Mouse (Mus musculus): ENCODE data around the gene Mt2.
"Not testable (repeated sequence)": the region's sequence is repeated elsewhere in the genome, so short reads cannot be mapped to it uniquely, and the experiment has no call there.

The Mt2 gene

DNA sequence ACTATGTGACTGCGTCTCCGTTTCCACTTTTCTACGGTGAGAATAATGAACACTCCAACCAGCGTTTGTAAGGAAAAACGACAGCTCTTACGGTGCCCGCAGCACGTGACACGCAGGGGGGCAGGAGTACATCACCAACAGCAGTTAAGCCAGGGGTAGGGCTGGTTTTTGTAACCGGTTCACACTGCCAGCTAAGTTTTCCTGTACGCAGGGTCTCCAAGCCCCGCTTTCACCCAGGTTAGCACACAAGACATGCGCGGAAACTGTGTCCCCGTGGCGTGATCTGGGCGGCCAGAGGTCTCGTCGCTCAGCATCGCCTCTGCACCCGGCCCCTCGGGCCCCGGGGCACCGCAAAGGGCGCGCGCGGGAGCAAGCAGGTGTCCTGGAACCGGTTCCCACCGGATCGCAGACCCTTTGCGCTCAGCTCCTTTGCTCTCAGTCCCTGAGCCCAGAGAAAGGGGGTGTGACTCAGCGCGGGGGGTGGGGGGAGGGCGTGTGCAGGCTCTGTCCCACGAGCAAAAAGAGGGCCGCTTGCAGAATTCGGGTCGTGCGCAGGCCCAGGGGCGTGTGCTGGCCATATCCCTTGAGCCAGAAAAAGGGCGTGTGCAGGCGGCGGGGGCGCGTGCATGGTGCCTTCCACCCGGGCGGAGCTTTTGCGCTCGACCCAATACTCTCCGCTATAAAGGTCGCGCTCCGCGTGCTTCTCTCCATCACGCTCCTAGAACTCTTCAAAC, at the start of gene Mt2:
TSS of gene Mt2 (plus strand) at position 590 of the 734 bp plus-strand sequence.
- no peak for DNase-seq (ENCODE audit: low read depth, low spot score)

GRCm38 (mm10) chr8:94122711-94123468, 49.6 kb upstream of the Mt2 start:
- no peak for DNase-seq (ENCODE audit: low read depth, low spot score)

DNA sequence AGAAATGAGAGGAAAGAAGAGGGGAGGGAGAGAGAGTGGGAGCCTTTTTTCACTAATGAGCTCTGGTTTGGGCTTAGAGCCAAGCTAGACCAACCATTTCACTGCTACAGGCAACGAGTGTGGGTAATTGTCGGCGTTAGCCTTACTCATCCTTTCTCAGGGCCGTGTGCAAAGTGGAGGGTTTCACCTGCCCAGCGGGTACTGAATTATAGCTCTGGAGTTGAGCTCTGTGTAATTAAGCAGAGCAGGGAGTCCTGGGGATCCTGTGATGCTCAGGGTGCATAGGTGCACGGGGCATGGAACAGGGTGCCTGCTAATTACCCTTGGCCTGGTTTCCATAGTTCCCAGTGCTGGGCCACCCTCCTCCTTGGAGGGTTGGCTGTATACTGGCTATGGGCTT, 44.8 kb upstream of the Mt2 start:
- no peak for DNase-seq (ENCODE audit: low read depth, low spot score)

DNA sequence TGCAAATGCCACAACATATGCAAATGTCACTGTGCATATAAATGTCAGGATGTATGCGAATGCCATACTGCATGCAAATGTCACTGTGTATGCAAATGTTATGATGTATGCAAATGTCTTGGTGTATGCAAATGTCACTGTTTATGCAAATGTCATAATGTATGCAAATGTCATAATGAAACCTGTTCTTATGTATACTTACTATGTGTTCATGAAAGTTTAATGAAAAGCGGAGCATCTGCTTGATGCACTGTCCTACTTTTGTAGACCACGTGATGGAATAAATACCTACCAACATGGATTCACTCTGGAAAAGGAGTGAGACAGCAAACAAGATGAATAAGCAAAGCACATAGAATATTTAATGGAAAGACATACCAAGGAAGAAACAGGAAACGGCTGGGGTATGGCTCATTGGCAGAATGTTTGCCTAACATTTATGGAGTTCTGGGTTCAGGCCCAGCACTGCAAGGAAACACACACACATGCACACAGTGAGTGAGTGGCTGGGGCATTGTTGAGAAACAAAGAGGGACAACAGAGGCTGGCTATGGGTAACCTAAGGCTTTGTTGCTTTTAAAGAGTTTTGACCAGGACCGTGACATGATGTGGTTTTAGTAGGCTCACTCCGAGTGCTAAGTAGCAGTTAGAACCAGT, 43.2 kb upstream of the Mt2 start:
- DNase-seq (ENCODE audit: low read depth, low spot score), result no peak

DNA sequence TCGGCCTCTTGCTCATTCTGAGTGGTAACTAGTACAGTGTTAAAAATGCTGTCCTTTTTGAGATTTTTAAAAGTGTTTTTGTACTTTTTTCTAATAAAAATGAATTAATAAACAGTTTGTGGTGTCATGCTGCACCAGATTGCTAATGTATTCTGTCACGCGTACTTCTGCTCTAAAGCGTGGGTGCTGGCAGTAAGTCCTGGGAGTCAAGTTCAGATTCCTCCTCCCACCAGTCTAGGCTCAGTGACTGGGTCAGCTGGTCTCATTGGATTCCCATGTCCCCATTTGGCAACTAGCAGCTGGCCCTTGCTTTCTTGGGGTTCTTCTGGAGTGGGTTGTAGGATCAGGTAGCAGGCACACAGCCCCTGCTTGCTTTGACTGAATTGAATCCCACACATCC, 42.3 kb upstream of the Mt2 start:
- DNase-seq (ENCODE audit: low read depth, low spot score), result no peak

DNA sequence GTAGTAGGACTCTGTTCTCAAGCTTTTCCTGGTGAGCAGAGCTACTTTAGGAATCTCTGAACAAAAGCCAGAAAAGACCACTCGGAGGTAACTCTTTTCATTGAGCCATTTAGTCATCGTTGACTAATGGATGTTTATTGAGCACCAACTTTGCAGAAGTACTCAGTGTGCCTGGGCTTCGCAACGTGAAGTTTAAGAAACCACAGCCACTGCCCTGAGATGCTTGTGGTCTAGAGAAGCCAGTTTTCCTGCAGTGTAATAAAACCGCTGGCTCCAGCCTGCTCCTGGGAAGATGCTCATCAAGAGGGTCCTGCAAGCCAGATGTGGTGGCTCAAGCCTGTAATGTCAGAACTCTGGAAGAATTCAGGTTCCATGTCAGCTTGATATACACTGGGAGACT, 40.4 kb upstream of the Mt2 start:
- no peak for DNase-seq (ENCODE audit: low read depth, low spot score)

DNA sequence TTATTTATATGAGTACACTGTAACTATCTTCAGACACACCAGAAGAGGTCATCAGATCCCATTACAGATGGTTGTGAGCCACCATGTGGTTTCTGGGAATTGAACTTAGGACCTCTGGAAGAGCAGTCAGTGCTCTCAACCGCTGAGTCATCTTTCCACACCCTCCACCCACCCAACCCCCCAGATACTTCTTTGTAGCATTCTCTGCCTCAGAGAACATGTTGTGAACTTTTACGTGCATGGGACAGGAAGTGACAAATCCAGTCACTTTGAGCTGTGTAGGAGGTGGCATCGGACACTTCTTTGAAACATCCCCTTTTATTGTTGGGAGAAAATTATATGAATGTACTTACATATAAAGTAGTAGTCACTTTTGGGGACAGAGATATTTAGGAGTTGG, 37.9 kb upstream of the Mt2 start:
- DNase-seq (ENCODE audit: low read depth, low spot score), result not testable (repeated sequence)

DNA sequence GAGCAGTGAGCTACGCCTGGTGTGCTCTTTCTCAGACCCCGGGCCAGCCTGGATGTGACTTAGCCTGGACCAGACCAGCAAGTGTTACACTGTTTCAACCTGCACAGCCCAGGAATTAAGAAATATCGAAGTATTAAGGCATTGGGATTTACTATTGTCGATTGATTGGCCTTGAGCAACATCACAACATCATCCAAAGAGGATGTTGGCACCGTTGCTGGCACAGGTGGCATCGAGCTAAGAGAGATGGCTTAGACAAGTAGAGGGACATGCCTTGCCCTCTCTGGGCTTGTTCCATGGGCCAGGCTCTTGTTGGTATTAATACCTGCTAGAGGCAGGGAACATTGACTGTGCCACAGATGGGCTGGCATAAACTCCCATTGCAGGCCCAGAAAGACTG, 36.9 kb upstream of the Mt2 start:
- no peak for DNase-seq (ENCODE audit: low read depth, low spot score)

DNA sequence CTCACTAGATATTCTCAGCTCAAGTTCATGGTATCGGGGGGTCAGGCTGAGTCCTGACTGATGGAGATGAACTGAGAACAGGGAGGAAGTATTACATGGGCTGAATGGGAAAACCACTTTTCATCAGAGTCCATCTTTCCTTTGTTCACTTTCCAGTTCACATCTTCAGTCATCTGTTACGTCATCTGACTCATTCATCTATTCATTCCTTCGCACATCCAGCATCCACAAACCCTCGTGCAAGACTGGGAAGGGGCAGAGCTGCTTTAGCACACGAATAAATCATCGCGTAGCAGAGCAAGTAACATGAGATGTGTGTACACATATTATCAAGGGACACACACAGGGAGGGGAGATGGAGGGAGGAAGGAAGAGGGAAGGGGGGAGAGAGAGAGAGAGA, 36.3 kb upstream of the Mt2 start:
- no peak for DNase-seq (ENCODE audit: low read depth, low spot score)

- DNase-seq (ENCODE audit: low read depth, low spot score), result no peak
Observed at GRCm38 (mm10) chr8:94136933-94137332, 35.5 kb upstream of the Mt2 start, which contains the start of gene Mt4. Gene Mt4, plus strand, starts transcription at chr8:94137197.

DNA sequence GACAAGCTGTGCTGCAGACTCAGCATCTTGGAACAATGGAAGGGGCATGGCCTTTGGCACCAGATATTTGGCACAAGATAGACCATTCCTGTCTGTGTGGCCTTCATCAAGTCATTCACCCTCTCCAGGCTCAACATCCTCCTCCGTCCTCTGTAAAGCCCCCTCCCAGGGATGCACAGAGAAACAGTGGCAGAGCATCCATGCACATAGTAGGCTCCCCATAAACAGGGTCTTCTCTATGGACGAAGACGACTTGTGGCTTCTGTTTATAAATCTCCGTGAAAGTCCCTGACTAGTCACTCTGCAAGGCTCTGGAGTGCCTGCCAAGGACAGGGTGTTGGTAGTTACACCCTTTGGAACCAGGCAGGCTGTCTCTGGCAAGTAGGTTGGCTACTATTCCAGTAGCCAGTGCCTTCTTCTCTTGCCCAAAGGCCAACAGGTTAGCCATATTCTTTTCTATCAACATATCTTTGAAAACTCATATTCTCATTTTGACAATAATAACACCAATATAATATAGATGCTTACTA, 32.1 kb upstream of the Mt2 start:
- DNase-seq (ENCODE audit: low read depth, low spot score), result no peak

DNA sequence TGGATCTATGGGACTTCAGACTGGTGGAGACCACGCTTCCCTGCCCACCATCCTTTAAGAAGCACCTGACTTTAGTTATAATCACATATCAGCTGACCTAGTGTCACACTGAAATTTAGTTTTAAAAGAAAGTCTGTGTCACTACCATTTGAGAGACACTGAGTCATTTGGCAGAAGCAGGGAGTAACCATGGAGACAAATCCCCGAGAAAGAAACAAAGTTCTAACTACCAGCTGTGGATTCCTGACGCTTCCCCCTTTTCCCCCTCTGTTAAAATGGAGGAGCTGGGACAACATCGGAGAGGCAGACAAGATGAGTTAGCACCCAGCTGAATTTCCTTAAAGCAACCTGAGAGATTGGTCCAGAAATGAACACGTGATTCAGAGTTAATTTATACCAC, 24.2 kb upstream of the Mt2 start:
- no peak for DNase-seq (ENCODE audit: low read depth, low spot score)

DNA sequence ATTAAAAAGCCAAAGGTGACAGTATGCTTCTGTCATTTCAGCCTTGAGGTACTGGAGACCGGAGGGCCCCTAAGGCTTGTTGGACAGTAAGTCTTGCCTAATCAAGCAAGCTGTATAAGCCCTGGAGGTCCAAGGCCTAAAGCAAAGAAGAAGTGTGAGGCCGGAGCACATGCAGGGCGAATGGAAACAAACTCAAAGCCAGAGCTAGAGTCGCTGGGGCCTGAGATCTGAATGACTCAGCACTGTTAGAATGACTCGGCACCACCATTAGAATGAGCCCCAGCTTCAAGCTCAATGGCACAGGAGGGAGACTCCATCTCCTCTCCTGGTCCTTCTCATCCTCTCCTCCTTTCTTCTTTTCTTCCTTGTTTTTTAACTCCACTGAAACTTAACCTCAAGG, 21.5 kb upstream of the Mt2 start:
- no peak for DNase-seq (ENCODE audit: low read depth, low spot score)

- DNase-seq (ENCODE audit: low read depth, low spot score), result no peak
Observed at GRCm38 (mm10) chr8:94152513-94153300, 19.8 kb upstream of the Mt2 start, which contains the start of gene Mt3. Gene Mt3, plus strand, starts transcription at chr8:94152607.

- DNase-seq (ENCODE audit: low read depth, low spot score), result no peak
Observed at GRCm38 (mm10) chr8:94153451-94153850, 19.0 kb upstream of the Mt2 start.

GRCm38 (mm10) chr8:94154537-94154936, 17.9 kb upstream of the Mt2 start:
- no peak for DNase-seq (ENCODE audit: low read depth, low spot score)

DNA sequence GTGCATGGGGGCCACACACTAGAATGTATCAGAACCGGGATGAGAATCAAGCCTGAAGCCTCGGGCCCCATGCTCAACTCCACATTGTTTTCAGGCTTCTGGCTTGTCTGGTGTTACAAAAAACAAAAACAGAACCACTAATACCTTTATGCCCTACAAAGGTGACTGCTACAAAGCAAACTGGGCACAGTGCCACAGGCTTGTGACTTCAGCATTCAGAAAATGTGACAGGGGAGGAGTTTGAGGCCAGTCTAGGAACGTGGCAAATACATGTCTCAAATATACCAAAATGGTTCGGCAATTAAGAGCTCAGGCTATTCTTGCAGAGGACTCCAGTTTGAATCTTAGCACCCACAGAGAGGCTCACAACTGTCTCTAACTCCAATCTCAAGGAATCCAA, 16.4 kb upstream of the Mt2 start:
- DNase-seq (ENCODE audit: low read depth, low spot score), result no peak

- not testable (repeated sequence) for DNase-seq (ENCODE audit: low read depth, low spot score)
Observed at GRCm38 (mm10) chr8:94165772-94166171, 6.7 kb upstream of the Mt2 start.

- peak; percentile 81 for DNase-seq (ENCODE audit: low read depth, low spot score)
Observed at GRCm38 (mm10) chr8:94167244-94167643, 5.2 kb upstream of the Mt2 start.

DNA sequence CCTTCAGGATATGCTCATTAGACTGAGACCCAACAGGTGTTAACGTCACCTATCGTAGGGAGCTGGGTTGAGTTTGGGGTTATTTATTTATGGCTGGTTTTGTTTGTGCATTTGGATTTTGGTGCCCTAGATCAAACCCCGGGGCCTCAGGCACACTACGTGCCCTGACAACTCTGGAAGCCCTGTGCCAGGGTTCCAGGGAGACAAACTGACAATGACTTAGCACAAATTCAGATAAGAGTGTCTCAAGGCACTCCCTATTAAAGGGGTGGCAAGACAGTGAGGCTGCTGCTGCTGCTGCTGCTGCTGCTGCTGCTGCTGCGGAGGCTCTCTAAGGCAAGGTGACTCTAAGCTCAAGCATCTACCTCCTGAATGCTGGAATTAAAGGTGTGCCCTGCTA, 2.9 kb upstream of the Mt2 start:
- DNase-seq (ENCODE audit: low read depth, low spot score), result no peak

- DNase-seq (ENCODE audit: low read depth, low spot score), result no peak
Observed at GRCm38 (mm10) chr8:94171321-94171755, 1.1 kb upstream of the Mt2 start.

Data from retina, postnatal 7 days (tissue).